Mouse (Mus musculus) liver, embryonic 18 days (tissue): ENCODE results near the gene Mical3. TPM values are rescaled to one million over a fixed set of nuclear protein-coding genes. Genes with fewer than 3 reads are reported as not detected.

Experiments used
- polyA plus RNA-seq: library from polyadenylated mRNA; depleted of rRNA; stranded (reverse); fragments of >200 nt; gene quantifications from 2 replicates; pipeline ENCODE4 v1.2.3, GENCODE M21; 2012; rRNA removed

The Mical3 gene
- polyA plus RNA-seq, result 3.9 and 5.3 TPM in 2 replicates

DNA sequence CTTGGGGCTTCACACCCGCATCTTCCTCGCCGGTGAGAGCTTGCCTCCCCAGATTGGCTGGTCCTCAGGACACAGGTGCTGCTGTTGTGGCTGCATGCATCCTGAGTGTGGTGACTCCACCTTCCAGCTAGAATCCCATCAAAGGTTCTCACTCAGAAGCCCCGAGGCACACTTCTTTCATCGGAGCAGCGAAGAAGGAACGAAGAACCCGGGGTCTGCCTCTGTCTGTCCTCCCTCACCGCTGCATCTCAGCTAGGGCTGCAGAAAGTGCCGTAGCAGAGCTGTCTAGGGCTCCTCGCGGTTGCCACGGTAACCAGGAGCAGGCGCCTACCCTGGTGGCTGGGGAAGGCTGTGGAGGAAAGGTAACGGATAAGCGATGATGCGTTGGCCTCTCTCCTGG lies at the start of gene Mical3:
Mical3 (minus strand) TSS at position 227 of the 400 bp plus-strand sequence.

GRCm38 (mm10) chr6:120916074-120916971 lies 214.5 kb downstream of the Mical3 start, which contains the start of gene Bid:
Gene Bid, minus strand, starts transcription at chr6:120916853.

Other genes with a start within 250 kb of the Mical3 start
- gene Bid, start 214.1 kb downstream of the Mical3 start, polyA plus RNA-seq, result 16.8 TPM in 2 replicates
- gene Pex26, start 52.7 kb upstream of the Mical3 start, polyA plus RNA-seq, result 8.3 and 12.4 TPM in 2 replicates
- gene Tuba8, start 79.7 kb upstream of the Mical3 start, polyA plus RNA-seq, result 1.3 and 1.7 TPM in 2 replicates
- 24.0 and 29.4 TPM in 2 replicates for gene Usp18, start 114.9 kb upstream of the Mical3 start, polyA plus RNA-seq
- gene Slc6a13, start 169.2 kb upstream of the Mical3 start, polyA plus RNA-seq, result 45.2 and 50.8 TPM in 2 replicates
- 10.1 and 10.9 TPM in 2 replicates for gene Slc6a12, start 212.1 kb upstream of the Mical3 start, polyA plus RNA-seq